Mouse (Mus musculus) myocyte (in vitro differentiated cells): ENCODE measurements around the gene Tnik.

Source experiments
- CEBPB ChIP-seq: IDR thresholded peaks from 2 replicates; pipeline ENCODE4 v1.6.1; 2011; ENCODE audit warnings: mild to moderate bottlenecking, moderate library complexity; ENCODE audit not compliant: poor library complexity, insufficient read depth, severe bottlenecking
- POLR2A ChIP-seq: IDR thresholded peaks from one replicate; pipeline ENCODE4 v1.6.1; 2011; ENCODE audit warnings: low read depth, mild to moderate bottlenecking, control low read depth, moderate library complexity; ENCODE audit not compliant: insufficient read length
- USF1 ChIP-seq: IDR thresholded peaks from one replicate; pipeline ENCODE4 v1.6.1; 2011; ENCODE audit warnings: low read depth, mild to moderate bottlenecking, control low read depth, moderate library complexity

GRCm38 (mm10) chr3:28345961-28346360, 82.9 kb downstream of the Tnik start:
- no peak for TF ChIP-seq USF1
- no peak for TF ChIP-seq CEBPB
- TF ChIP-seq POLR2A = no peak
